Mouse (Mus musculus): ENCODE results near the gene Ciapin1.

The Ciapin1 gene

GRCm38 (mm10) chr8:94837662-94838574 is at the start of gene Ciapin1, which contains the start of gene Coq9:
Ciapin1 (minus strand) TSS chr8:94838358.
Coq9 (plus strand) TSS chr8:94838321.
- WGBS: under 1% methylated on average over 82 of the region's 82 CpGs

GRCm38 (mm10) chr8:94880742-94881141 is 42.6 kb upstream of the Ciapin1 start:
- 86% methylated on average over 4 of the region's 4 CpGs for WGBS

DNA sequence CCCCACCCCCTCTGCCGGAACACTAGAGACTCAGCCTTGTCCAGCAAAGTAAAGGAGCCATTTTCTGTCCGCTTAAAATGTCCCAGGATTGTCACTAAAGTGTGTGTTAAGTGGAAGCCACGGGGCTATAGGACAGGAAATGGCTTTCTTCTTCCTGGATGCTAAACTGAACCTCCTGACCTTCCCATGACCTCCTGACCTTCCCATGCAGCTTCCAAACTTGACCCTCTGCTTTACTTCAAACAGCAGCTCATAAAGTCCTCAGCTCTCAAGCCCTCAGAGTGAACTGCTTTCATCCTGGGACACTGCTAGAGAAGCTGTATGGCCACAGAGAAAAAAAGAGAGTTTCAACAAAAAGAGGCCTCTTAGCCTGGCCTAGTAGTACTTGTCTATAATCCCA is 38.7 kb upstream of the Ciapin1 start:
- WGBS: 67% methylated on average over 3 of the region's 3 CpGs

GRCm38 (mm10) chr8:94876197-94876730 is 38.1 kb upstream of the Ciapin1 start, which contains the start of gene Dok4:
Dok4 (minus strand) TSS chr8:94876330.
- 1% methylated on average over 36 of the region's 37 CpGs for WGBS

- WGBS: under 1% methylated on average over 20 of the region's 20 CpGs
Observed at GRCm38 (mm10) chr8:94875871-94876150, 37.7 kb upstream of the Ciapin1 start.

- 9% methylated on average over 17 of the region's 17 CpGs for WGBS
Observed at GRCm38 (mm10) chr8:94875096-94875870, 37.1 kb upstream of the Ciapin1 start.

DNA sequence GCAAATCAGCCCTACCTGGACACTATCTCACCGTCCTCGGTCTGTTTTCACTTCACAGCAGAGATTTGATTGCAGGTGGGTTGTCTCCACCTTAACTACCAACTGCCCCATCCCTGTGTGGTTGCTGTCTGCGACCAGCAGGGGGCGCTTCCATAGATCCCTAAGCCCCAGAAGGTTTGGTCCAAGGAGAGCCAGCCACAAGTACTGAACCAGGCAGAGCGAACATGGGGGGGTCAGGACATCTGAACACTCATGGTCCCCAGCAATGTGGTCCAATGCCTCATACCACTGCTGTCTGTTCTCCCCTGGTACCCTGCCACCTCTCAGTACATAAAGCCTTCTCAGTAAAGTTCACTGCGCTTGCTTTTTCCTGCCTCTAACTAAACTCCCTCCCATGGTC is 36.2 kb upstream of the Ciapin1 start:
- WGBS: 8% methylated on average over 6 of the region's 6 CpGs

DNA sequence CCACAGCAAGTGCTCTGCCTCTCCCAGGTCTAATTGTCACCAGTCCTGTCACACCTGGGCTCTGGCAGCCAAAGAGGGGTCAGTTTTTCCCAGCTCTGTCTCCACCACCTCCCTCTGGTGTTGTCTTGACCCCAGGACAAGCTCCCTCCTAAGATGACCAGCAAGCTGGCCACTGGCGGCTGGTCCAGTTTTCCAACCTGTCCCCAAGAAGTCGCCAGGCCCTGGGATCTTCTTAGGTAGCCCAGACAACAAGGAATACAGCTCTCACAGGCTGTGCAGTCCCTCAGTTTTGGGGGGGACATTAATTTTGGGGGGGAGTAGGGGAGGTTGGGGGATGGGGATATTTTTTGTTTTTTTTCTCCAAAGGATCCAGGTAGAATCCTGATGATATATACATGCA is 34.4 kb upstream of the Ciapin1 start:
- WGBS: 93% methylated on average over 2 of the region's 2 CpGs

GRCm38 (mm10) chr8:94872156-94872555 is 34.0 kb upstream of the Ciapin1 start:
- 78% methylated on average over 3 of the region's 3 CpGs for WGBS

DNA sequence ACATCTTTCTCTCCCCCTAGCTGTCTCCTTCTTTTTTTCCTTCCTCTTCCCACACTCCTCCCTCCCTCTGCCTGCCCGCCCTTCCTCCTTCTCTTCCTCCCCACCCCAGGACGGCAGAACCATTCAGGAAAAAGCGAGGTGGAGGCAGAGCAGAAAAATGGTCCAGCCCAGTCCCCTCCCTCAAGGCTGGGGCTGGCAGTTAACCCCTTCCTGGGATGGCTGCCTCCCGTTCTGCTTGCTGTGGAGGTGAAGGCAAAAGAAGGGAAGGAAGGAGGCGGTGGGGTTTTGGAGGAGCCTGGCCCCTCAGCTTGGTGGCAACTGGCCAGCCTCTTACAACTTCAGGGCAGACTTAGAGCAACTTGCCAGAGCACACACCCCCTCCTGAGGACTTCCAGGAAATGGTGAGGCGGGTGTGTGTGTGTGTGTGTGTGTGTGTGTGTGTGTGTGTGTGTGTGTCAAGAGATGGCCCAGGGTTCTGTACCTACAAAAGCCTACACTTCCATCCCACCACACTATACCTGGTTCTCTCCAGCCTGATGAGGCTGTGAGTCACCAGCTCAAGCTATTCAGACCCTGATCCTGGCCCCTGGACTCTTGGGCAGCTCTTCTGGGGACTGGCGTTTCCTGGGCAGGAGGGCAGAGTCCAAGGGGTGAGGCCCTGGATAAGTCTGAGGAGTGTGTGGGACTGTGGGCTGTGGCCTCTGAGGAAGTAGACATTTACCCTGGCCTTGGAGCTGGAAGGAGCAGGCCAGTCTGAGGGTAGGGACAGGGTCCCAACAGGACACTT is 33.1 kb upstream of the Ciapin1 start:
- WGBS: 9% methylated on average over 7 of the region's 7 CpGs

DNA sequence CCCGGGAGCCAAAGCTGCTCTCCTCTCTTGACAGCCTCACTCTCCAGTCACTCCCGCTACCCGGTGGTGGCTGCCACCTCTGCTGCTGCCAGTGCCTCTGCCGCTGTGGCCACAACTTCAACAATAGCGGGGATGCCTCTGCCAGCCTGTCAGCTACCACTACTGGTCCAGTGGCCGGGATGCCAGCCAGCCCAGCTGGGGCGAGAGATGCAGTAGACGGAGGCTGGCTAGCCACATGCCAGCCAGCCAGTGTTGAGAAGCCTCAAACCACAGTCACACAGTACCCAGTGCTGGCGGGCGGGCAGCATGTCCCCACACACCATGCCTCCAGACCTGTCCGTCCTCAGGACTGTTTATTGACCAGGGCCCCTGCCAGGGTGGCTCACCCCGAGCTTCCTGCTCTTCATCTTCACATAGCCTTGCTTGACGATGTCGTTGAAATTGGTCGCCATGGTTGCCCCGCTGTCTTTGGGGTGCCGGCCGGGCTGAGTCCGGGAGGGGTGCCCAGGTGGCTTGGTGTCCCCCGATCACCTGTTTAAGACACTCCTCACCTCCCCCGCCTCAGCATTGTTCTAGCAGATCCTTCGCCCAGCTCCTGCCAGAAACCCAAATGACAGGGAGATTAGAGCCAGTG is 32.4 kb upstream of the Ciapin1 start:
- 2% methylated on average over 22 of the region's 22 CpGs for WGBS

GRCm38 (mm10) chr8:94870003-94870402 is 31.8 kb upstream of the Ciapin1 start:
- 15% methylated on average over 4 of the region's 4 CpGs for WGBS

DNA sequence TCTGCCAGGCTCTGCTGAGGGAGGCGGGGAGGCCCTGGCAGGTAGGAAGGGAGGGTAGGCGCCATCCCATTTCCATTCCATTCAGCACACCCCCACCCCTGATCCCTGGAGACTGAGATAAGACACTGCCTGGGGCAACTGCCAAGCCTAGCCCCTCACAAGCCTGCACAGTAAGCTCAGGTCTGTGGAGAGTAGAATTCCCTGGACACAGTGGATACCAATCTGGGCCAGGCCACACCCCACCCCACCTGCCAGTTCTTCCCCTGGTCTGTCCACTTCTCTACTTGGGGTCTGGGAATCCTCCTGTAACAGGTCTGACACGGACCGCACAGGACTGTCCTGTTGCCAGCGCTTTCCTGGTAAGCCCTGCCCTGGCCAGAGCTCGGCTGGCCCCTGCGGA is 31.0 kb upstream of the Ciapin1 start:
- WGBS: 64% methylated on average over 7 of the region's 7 CpGs

GRCm38 (mm10) chr8:94866921-94867320 is 28.8 kb upstream of the Ciapin1 start:
- WGBS: 89% methylated on average over 9 of the region's 9 CpGs

GRCm38 (mm10) chr8:94865292-94865691 is 27.1 kb upstream of the Ciapin1 start:
- 63% methylated on average over 10 of the region's 10 CpGs for WGBS

- 53% methylated on average over 10 of the region's 10 CpGs for WGBS
Observed at GRCm38 (mm10) chr8:94863897-94864673, 25.9 kb upstream of the Ciapin1 start.

GRCm38 (mm10) chr8:94862487-94863220 is 24.5 kb upstream of the Ciapin1 start:
- WGBS: 60% methylated on average over 12 of the region's 12 CpGs

GRCm38 (mm10) chr8:94861352-94861910 is 23.3 kb upstream of the Ciapin1 start:
- WGBS: 72% methylated on average over 8 of the region's 8 CpGs
